Mouse (Mus musculus): ENCODE data around the gene A1cf. TPM values are rescaled to one million over a fixed set of nuclear protein-coding genes. Genes with fewer than 3 reads are reported as not detected.

Gene A1cf
- polyA plus RNA-seq (2017; shearing (Covaris generic)), result not detected

DNA sequence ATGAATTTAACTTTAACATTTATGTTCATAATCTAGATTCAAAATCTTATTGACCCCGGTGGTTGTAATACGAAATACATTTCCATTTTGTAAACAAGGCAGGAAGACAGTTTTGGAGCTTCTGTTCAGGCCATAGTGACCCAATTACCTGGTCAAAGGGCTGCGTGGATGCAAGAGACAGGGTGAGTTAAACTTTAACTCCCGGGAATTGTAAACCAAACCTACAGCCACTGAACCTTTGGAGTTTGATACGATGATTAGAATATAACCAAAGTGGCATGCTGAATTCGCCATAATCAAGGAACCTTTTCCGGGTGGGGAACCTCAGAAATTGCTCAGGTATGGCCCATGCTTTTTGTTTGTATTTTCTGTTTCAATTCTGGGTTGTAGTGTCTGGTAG is at the start of gene A1cf:
TSS of gene A1cf (plus strand) at position 244 of the 400 bp plus-strand sequence.
- ATAC-seq, result no peak

GRCm38 (mm10) chr19:31834250-31834649 is 34.3 kb upstream of the A1cf start:
- no peak for ATAC-seq

- ATAC-seq, result no peak
These were observed 6.7 kb upstream of the A1cf start for GRCm38 (mm10) chr19:31861909-31862308.

DNA sequence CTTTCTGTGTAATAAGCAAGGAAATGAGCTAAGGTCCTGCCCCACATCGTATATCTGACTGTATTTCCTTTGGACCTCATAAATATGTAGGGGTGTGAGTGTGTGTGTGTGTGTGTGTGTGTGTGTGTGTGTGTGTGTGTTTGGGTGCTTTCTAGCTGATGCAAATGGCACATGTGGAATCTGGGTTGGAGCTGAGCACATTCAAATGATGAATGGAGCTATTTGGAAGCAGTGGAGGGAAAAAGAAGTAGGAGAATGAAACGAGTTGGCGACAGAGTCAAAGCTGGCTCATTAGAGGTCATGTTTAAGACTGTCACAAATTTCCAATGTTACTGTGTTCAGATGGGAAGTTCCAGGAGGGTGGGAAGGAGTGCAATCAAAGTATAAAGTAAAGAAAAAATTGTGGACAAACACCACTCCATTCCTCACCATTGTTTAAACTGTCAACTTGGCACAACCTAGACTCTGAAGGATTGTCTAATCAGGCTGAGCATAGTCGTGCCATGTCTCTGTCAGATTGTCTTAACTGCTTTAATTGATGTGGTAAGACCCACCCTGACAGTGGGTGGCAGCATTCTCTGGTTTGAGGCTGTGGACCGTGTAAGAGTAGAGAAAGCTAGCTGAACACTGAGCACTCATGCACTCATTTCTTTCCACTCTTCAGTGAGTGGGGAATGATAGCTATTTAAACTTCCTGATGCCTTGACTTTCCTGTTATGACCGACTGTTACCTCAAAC is 5.9 kb upstream of the A1cf start:
- ATAC-seq, result no peak

DNA sequence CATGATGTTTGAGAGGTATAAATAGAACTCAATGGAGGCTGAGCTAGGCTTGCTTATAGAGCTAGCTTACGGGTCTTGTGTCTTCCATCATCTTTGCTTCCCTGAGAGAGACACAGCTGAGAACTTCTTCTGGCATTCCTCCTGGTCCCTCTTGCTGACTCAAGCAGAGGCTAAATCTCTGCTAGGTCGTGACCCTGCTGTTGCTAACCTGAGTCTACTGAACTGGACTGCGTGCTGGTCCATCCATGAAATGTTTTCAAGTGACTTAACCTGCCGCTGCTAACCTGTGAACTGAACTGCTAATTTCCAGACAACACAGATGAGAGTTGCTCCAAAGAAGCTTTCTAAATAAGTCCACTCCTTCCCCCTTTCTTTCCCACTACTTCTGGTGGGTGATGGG is 3.1 kb upstream of the A1cf start:
- no peak for ATAC-seq

GRCm38 (mm10) chr19:31868076-31868475 is 488 bp upstream of the A1cf start:
- ATAC-seq, result no peak

DNA sequence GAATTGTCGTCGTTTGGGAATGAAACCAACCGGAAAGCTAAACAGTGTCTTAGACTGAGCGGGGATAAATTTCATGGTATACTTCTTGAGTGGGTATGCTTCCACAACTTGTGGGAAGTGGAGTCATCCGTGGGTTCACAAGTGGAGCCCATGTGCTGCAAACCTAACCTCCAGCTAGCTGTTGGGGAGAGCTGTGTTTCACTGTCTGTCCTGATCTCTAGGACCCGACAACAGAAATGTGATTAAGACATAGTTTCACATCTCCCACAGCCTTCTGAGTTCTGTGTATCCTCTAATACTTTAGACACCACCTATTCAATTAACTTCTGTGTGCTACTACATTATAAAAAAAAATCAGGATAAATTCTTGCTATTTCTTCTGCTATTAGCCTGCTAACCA is 407 bp downstream of the A1cf start:
- no peak for ATAC-seq

DNA sequence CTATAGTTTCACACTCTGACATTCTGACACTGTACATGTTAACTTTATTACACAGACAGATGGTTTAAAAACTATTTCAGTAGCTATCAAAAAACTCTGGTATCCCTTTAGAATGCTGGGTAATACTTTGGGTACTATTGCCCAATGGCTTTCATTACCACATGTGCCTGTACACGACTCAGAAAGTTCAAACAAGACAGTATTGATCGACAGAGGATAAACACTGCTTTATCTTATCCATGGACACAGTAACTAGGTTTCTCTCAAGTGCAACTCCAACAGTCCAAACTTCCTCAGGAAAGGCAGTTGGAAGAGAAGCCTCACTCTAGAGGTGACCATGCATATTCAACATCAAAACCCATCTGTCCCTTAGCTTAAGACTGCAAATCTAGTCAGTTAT is 2.8 kb downstream of the A1cf start:
- no peak for ATAC-seq

GRCm38 (mm10) chr19:31877968-31878367 is 9.4 kb downstream of the A1cf start:
- no peak for ATAC-seq

- no peak for ATAC-seq
These were observed 16.0 kb downstream of the A1cf start for GRCm38 (mm10) chr19:31884594-31884993.

DNA sequence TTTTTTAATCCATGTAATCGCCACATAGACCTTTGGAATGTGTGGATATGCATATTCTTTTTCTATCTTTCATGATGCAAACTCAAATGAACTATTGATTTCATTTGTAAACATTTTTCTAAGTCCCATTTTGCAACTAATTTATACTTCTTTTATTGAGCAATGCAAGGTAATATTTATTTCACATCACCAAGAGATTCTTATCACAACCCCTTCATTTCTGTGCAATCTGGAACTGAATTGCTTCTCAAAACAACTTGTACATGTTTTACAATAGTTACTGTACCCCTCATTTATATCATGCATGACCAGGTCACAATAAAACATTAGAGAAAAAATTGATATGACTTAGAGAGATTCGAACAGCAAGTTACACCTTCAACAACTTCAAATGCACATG is 18.7 kb downstream of the A1cf start:
- ATAC-seq, result no peak

DNA sequence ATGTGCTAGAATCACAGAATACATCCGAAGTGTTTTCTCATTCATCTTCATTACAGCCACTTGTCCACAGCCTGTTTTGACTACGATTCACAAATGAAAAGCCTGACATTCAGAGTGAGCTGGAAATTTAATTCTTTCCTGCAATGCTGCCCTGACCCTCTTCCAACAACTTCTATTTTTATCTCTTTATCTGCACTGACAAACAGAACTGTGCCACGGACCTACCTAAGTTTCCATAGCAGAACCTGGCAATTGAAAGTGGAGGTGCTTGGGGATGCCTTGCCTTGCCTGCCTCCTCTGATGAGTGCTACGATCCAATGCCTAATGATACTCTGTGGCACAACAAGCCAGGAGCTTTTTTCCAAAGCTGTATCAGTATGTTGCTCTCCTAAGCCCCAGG is 21.4 kb downstream of the A1cf start:
- no peak for ATAC-seq

- no peak for ATAC-seq
These were observed 22.7 kb downstream of the A1cf start for GRCm38 (mm10) chr19:31891001-31891893.

DNA sequence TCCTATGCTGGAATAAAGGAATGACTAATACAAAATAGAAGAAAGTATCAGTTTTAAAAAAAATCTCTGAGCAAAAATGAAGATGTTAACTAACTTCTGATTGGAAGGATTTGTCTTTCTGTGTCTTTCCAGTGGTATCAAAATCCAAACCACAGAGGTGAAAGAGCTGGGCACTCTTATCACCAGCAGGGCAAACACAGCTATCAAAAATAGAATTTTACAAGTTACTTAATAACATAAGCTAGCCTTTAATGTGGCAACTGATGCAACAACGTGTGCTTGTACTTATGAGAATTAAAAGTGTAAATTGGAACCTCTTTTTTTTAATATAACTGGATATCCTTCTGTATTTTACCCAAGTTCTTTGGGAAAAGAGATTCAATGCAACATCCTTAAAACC is 27.4 kb downstream of the A1cf start:
- ATAC-seq, result no peak

GRCm38 (mm10) chr19:31896711-31897110 is 28.1 kb downstream of the A1cf start:
- ATAC-seq, result no peak

DNA sequence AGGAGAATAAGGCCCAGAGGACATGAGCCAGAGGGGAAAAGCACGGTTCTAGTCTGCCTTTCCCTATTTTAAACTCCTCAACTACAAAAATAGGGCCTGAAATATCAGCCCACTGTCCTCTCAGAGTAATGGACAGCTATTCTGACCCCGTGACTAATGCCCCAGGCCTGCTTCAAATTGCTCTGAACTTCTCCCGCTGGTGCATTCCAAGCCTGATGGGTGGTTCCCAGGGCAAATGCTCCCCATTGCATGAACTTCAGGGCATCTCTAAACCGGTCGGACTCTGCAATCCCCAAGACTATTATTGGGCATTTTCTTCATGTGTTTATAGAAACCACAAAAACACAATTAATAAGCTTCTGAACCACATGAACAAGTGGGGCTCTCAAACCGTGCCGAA is 37.1 kb downstream of the A1cf start:
- no peak for ATAC-seq

GRCm38 (mm10) chr19:31910423-31910822 is 41.9 kb downstream of the A1cf start:
- ATAC-seq, result peak; percentile 98

- no peak for ATAC-seq
These were observed 45.4 kb downstream of the A1cf start for GRCm38 (mm10) chr19:31913946-31914345.

DNA sequence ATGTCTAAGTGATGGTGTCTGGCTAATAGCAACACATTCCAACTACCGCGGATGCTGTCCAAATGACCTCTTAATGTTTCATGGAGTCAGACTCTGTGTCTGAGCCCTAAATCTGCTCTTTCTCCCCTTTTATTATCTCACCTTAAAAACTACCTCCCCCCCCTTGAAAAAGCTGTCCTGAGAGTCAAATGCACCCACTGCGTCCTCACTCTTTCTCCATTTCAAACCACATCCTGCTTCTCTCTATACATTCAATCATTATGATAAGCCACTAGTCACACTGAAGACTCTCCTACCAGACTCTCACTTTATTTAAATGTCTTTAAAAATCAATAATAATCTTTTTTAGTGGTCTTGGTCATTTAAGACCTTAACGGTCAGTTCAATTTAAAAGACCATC is 51.8 kb downstream of the A1cf start:
- peak; percentile 63 for ATAC-seq

- no peak for ATAC-seq
These were observed 53.3 kb downstream of the A1cf start for GRCm38 (mm10) chr19:31921852-31922251.

GRCm38 (mm10) chr19:31923615-31924352 is 55.2 kb downstream of the A1cf start:
- no peak for ATAC-seq

- ATAC-seq, result no peak
These were observed 82.4 kb downstream of the A1cf start for GRCm38 (mm10) chr19:31950793-31951489.

GRCm38 (mm10) chr19:31953799-31954198 is 85.2 kb downstream of the A1cf start:
- ATAC-seq, result no peak
